Mouse (Mus musculus) embryo, embryonic 11.5 days (tissue): ENCODE measurements at regions not wholly inside any gene's neighbourhood (a gene's known extent, or its start where the extent isn't known, plus 50 kb on each side); places are given as distances from the start of the nearest gene placed in this dataset.
"Not testable (repeated sequence)": the region's sequence is repeated elsewhere in the genome, so short reads cannot be mapped to it uniquely, and the experiment has no call there.

Experiments used
- DNase-seq: peaks from one replicate; pipeline ENCODE4 v3.0.0-alpha.2; 2012; ENCODE audit warnings: low read depth, low spot score

- not testable (repeated sequence) for DNase-seq
Observed at GRCm38 (mm10) chr10:52529661-52530060, 112.3 kb downstream of the Nus1 start.

- no peak for DNase-seq
Observed at GRCm38 (mm10) chr10:52530846-52531245, 113.5 kb downstream of the Nus1 start.

- DNase-seq, result no peak
Observed at GRCm38 (mm10) chr10:52533278-52533892, 116.0 kb downstream of the Nus1 start.

- DNase-seq, result peak; percentile 20
Observed at GRCm38 (mm10) chr10:52533893-52534287, 116.5 kb downstream of the Nus1 start.

- no peak for DNase-seq
Observed at GRCm38 (mm10) chr10:52545566-52545965, 128.2 kb downstream of the Nus1 start.

- DNase-seq, result no peak
Observed at GRCm38 (mm10) chr10:52577383-52577782, 113.0 kb upstream of the Slc35f1 start.

GRCm38 (mm10) chr10:52577795-52578194 lies 112.5 kb upstream of the Slc35f1 start:
- no peak for DNase-seq

GRCm38 (mm10) chr10:52578238-52578832 lies 112.0 kb upstream of the Slc35f1 start:
- no peak for DNase-seq

GRCm38 (mm10) chr10:52593780-52594179 lies 96.6 kb upstream of the Slc35f1 start:
- no peak for DNase-seq
